Mouse (Mus musculus) CH12.LX (cell line): Measurements from ENCODE around the gene Cntn4. TPM values are rescaled to one million over a fixed set of nuclear protein-coding genes. Genes with fewer than 3 reads are reported as not detected.

ENCODE experiments used
- DNase-seq: peaks from one replicate; pipeline ENCODE4 v3.0.0-alpha.2; 2013; ENCODE audit errors: extremely low read depth
- H3K27ac ChIP-seq: 2 replicates; pipeline ENCODE4 v1.5.1; 2012; ENCODE audit warnings: low read depth, mild to moderate bottlenecking, control low read depth, moderate library complexity; ENCODE audit not compliant: insufficient read depth
- H3K27me3 ChIP-seq: replicated peaks from 2 replicates; pipeline ENCODE3; 2012; ENCODE audit warnings: inconsistent platforms
- H3K36me3 ChIP-seq, 2 experiments: replicated peaks in 1 of 2; 2 replicates each; pipeline versions ENCODE3 to v1.6.1; 2012; ENCODE audit warnings: inconsistent platforms in 1 of 2, low read length in 1 of 2, mild to moderate bottlenecking in 1 of 2, mixed read lengths in 1 of 2, moderate library complexity in 1 of 2; ENCODE audit not compliant: control insufficient read depth in 1 of 2, insufficient read depth in 1 of 2
- H3K4me1 ChIP-seq, 2 experiments: 2 replicates each; pipeline ENCODE4 v1.6.1; 2012; ENCODE audit warnings: inconsistent platforms in 1 of 2, moderate library complexity in 1 of 2; ENCODE audit not compliant: insufficient read depth in 2 of 2, control insufficient read depth in 1 of 2
- H3K4me2 ChIP-seq: 2 replicates; pipeline ENCODE4 v1.6.1; 2012; ENCODE audit warnings: low read depth, mild to moderate bottlenecking, control low read depth; ENCODE audit not compliant: poor library complexity, insufficient read depth, severe bottlenecking
- H3K4me3 ChIP-seq, 3 experiments: fragments of 150-350 bp in 1 of 3; sonication (generic) in 1 of 3; replicated peaks in 1 of 3; 2 replicates each; pipeline versions ENCODE3 to v1.5.1; 2011 to 2012; ENCODE audit warnings: low read depth in 2 of 3, low read length in 2 of 3, mild to moderate bottlenecking in 2 of 3, moderate library complexity in 2 of 3, control low read depth in 1 of 3, improper control_type of control experiment in 1 of 3, inconsistent platforms in 1 of 3, mixed read lengths in 1 of 3; ENCODE audit not compliant: poor library complexity in 1 of 3
- H3K79me2 ChIP-seq: replicated peaks from 2 replicates; pipeline ENCODE4 v1.6.1; 2012; ENCODE audit warnings: mild to moderate bottlenecking, moderate library complexity; ENCODE audit not compliant: control insufficient read depth, poor library complexity, insufficient read depth, severe bottlenecking; ENCODE audit errors: extremely low read depth
- H3K9ac ChIP-seq: 2 replicates; pipeline ENCODE4 v1.6.1; 2012; ENCODE audit warnings: low read depth, mild to moderate bottlenecking, control low read depth, moderate library complexity; ENCODE audit not compliant: insufficient read depth
- H3K9me3 ChIP-seq: replicated peaks from 2 replicates; pipeline ENCODE3; 2012; ENCODE audit warnings: low read length, inconsistent platforms, mixed read lengths
- E2F4 ChIP-seq: IDR thresholded peaks from 2 replicates; pipeline ENCODE4 v1.6.1; 2011; ENCODE audit warnings: low read depth, low read length, improper control_type of control experiment; ENCODE audit not compliant: insufficient replicate concordance
- ELF1 ChIP-seq: IDR thresholded peaks from 2 replicates; pipeline ENCODE4 v1.6.1; 2014; ENCODE audit warnings: low read depth, mild to moderate bottlenecking, inconsistent platforms, low read length, improper control_type of control experiment
- EP300 ChIP-seq: IDR thresholded peaks from 2 replicates; pipeline ENCODE4 v1.6.1; 2011; ENCODE audit warnings: low read length, improper control_type of control experiment
- GABPA ChIP-seq: IDR thresholded peaks from 2 replicates; pipeline ENCODE4 v1.6.1; 2012; ENCODE audit warnings: low read depth, low read length, improper control_type of control experiment, inconsistent platforms; ENCODE audit not compliant: insufficient replicate concordance
- HCFC1 ChIP-seq: IDR thresholded peaks from 2 replicates; pipeline ENCODE4 v1.6.1; 2012; ENCODE audit warnings: low read depth, mild to moderate bottlenecking, inconsistent platforms, low read length, improper control_type of control experiment
- JUN ChIP-seq: IDR thresholded peaks from 2 replicates; pipeline ENCODE4 v1.6.1; 2011; ENCODE audit warnings: low read depth, mild to moderate bottlenecking, low read length, improper control_type of control experiment, moderate library complexity; ENCODE audit not compliant: insufficient read depth
- KAT2A ChIP-seq: IDR thresholded peaks from 2 replicates; pipeline ENCODE4 v1.6.1; 2012; ENCODE audit warnings: low read length, improper control_type of control experiment, inconsistent platforms; ENCODE audit not compliant: insufficient replicate concordance
- MAFK ChIP-seq: IDR thresholded peaks from 2 replicates; pipeline ENCODE4 v1.6.1; 2011; ENCODE audit warnings: low read length, improper control_type of control experiment; ENCODE audit not compliant: insufficient replicate concordance
- MAX ChIP-seq: IDR thresholded peaks from 2 replicates; pipeline ENCODE4 v1.6.1; 2011; ENCODE audit warnings: low read length, improper control_type of control experiment
- MAZ ChIP-seq: IDR thresholded peaks from 2 replicates; pipeline ENCODE4 v1.6.1; 2012; ENCODE audit warnings: low read depth, mild to moderate bottlenecking, inconsistent platforms, low read length, improper control_type of control experiment, moderate library complexity
- NELFE ChIP-seq: IDR thresholded peaks from 2 replicates; pipeline ENCODE4 v1.6.1; 2011; ENCODE audit warnings: low read depth, low read length, improper control_type of control experiment
- POLR2A ChIP-seq: IDR thresholded peaks from 2 replicates; pipeline ENCODE4 v1.6.1; 2011; ENCODE audit warnings: low read depth, mild to moderate bottlenecking, improper control_type of control experiment, low read length
- POLR2AphosphoS2 ChIP-seq: IDR thresholded peaks from 2 replicates; pipeline ENCODE4 v1.6.1; 2011; ENCODE audit warnings: low read depth, low read length, improper control_type of control experiment
- SIN3A ChIP-seq: IDR thresholded peaks from 2 replicates; pipeline ENCODE4 v1.6.1; 2012; ENCODE audit warnings: low read length, improper control_type of control experiment, inconsistent platforms
- TCF12 ChIP-seq: IDR thresholded peaks from 2 replicates; pipeline ENCODE4 v1.6.1; 2014; ENCODE audit warnings: low read depth, mild to moderate bottlenecking, inconsistent platforms, low read length, improper control_type of control experiment
- UBTF ChIP-seq: IDR thresholded peaks from 2 replicates; pipeline ENCODE4 v1.6.1; 2012; ENCODE audit warnings: low read depth, mild to moderate bottlenecking, inconsistent platforms, low read length, improper control_type of control experiment, moderate library complexity
- USF1 ChIP-seq: IDR thresholded peaks from 2 replicates; pipeline ENCODE4 v1.6.1; 2014; ENCODE audit warnings: low read depth, mild to moderate bottlenecking, inconsistent platforms, low read length, improper control_type of control experiment
- ZC3H11A ChIP-seq: IDR thresholded peaks from 2 replicates; pipeline ENCODE4 v1.6.1; 2012; ENCODE audit warnings: low read depth, mild to moderate bottlenecking, inconsistent platforms, low read length, improper control_type of control experiment
- ZKSCAN1 ChIP-seq: IDR thresholded peaks from 2 replicates; pipeline ENCODE4 v1.6.1; 2012; ENCODE audit warnings: low read depth, inconsistent platforms, low read length, improper control_type of control experiment, borderline replicate concordance
- ZMIZ1 ChIP-seq: IDR thresholded peaks from 2 replicates; pipeline ENCODE4 v1.6.1; 2012; ENCODE audit warnings: low read depth, mild to moderate bottlenecking, inconsistent platforms, low read length, improper control_type of control experiment
- dilution Hi-C: fragments of 300-500 bp; cut with MboI; formaldehyde crosslinking; loops from 2 replicates; pipeline ENCODE4 v1.14.3; 2020; ENCODE audit warnings: low sequenced_read_pairs; ENCODE audit not compliant: extremely low pct_unique_long_range_greater_than_20kb, extremely low pct_ligation_motif_present
- in situ Hi-C: fragments of 300-500 bp; cut with MboI; formaldehyde crosslinking; loops from 3 replicates; pipeline ENCODE4 v1.14.3; 2019; ENCODE audit warnings: low sequenced_read_pairs, low pct_ligation_motif_present, low pct_unique_long_range_greater_than_20kb, mixed read lengths
- polyA plus RNA-seq: library from polyadenylated mRNA; unstranded; fragments of >175 nt; gene quantifications from 2 replicates; pipeline ENCODE4 v1.2.1, GENCODE M21; 2012; ENCODE audit warnings: low read depth; ENCODE audit not compliant: insufficient read length
- total RNA-seq, 2 experiments: library from RNA; depleted of rRNA; stranded (reverse); fragments of 300-350 nt in 1 of 2; fragments of >200 nt in 1 of 2; gene quantifications; 2 replicates each; pipeline ENCODE4 v1.2.3; 2012 to 2014

Cntn4 gene
- total and polyA plus RNA-seq, 3 experiments, result 0.14 TPM; not detected in 2

DNA sequence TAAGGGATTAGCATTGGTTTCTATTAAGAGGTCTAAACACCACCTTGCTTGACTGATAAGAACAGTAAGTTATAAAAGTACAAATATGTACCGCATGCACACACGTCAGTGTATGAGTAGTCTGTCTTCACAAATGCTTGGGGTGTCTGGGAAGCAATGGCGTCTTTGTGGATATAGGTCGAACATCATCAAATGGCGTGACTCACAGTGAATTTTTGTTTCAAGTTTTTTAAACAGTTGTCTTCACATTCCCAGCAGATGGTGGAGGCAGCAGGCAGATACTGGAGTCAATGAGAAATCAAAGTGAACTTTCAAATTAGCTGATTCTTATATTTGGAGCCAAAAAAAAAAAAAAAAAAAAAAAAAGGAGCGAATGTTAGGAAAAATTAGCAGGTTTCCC, 604.2 kb downstream of the Cntn4 start:
- Histone ChIP-seq H3K4me1 (no peaks in the 10 kb centered on the region), H3K4me2 (no peak overlapping the region), H3K27me3 (no peaks in the 10 kb centered on the region), H3K79me2 (no peaks in the 10 kb centered on the region), H3K36me3 (no peaks in the 10 kb centered on the region), H3K9me3 (no peaks in the 10 kb centered on the region)
- in situ Hi-C loops, result no loop called here
- no peak for DNase-seq
- TF ChIP-seq MAZ (no peak), ZMIZ1 (no peak), POLR2AphosphoS2 (no peak), POLR2A (no peak), ZC3H11A (no peak), SIN3A (no peak), EP300 (no peak), NELFE (no peak), ZKSCAN1 (no peak), JUN (no peak)
- TF ChIP-seq, all 38 proteins: peak for 0
- dilution Hi-C loops, result no loop called here
- H3K9ac ChIP-seq, result no peak overlapping the region
- no peak overlapping the region for H3K4me3 ChIP-seq
- no peak overlapping the region for H3K27ac ChIP-seq

DNA sequence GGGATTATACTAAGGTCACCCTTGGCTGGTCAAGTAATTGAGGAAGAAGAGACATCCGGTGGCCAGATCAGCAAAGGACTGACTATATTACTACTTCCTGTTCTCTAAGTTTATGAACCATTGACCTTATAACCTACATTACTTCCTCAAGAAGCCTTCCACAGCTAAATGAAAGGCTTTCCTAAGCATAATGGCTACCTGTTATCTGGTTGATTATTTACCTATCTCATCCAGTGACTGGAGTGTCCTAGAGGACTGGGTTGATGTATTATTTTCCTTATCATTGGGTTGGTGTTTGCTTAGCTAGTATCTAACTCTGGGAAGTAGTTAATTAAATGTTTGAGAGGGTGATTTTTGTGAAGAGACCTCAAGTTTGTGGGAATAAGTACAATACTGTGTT, 606.4 kb downstream of the Cntn4 start:
- Histone ChIP-seq H3K4me3 (no peak overlapping the region), H3K27ac (no peak overlapping the region), H3K9ac (no peak overlapping the region), H3K9me3 (no peaks in the 10 kb centered on the region), H3K4me1 (no peaks in the 10 kb centered on the region), H3K4me2 (no peak overlapping the region), H3K36me3 (no peaks in the 10 kb centered on the region), H3K79me2 (no peaks in the 10 kb centered on the region), H3K27me3 (no peaks in the 10 kb centered on the region)
- dilution Hi-C loops (no loop called here), in situ Hi-C loops (no loop called here)
- TF ChIP-seq MAFK, result no peak
- TF ChIP-seq ELF1, result no peak
- no peak for TF ChIP-seq USF1
- no peak for TF ChIP-seq KAT2A
- no peak for TF ChIP-seq MAZ
- no peak for TF ChIP-seq GABPA
- no peak for TF ChIP-seq E2F4
- no peak for TF ChIP-seq POLR2AphosphoS2
- no peak for TF ChIP-seq HCFC1
- no peak for TF ChIP-seq TCF12
- no peak for TF ChIP-seq MAX
- TF ChIP-seq UBTF, result no peak
- DNase-seq, result no peak
